Mouse (Mus musculus): ENCODE results near the gene Smyd1.

DNA sequence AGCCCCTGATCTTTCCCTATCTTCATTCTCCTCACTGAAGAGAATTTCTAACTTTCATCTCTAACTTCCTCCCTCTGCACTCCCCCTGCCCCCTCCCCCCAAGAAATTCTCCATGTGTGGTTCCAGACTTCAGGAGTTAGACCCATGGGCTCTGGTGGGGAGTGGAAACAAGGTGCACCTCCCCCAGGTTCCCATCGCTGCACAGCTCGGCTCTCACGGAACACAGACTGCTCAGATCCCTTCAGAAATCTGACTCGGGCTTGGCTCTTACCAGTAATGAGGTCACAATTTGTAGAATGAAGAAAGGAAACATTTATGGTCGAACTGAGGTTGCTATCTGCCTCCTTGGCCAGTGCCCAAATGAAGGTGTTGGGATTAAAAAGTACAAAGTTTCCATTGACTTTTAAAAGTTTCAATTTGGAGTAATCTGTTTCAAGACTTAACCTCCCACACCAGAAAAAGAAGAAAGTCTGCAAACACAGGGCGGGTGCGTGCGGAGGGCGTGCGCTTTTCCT, 39.2 kb upstream of the Smyd1 start:
- TF ChIP-seq GATA1 (IDR thresholded peaks at IDR 0.05; ENCODE audit: low read length) = no peak
- no peak for TF ChIP-seq TAL1 (IDR thresholded peaks at IDR 0.05; ENCODE audit: low read length)
